Mouse (Mus musculus) megakaryocyte-erythroid progenitor cell, adult 5 weeks (primary cell): Measurements from ENCODE around the gene Mlf1. TPM values are rescaled to one million over a fixed set of nuclear protein-coding genes. Genes with fewer than 3 reads are reported as not detected.

Experiments
- polyA plus RNA-seq: library from polyadenylated mRNA; stranded (reverse); fragments of >175 nt; gene quantifications from 2 replicates; pipeline ENCODE4 v1.2.3, GENCODE M21; 2012

The Mlf1 gene
- polyA plus RNA-seq, result 0.26 and 0.30 TPM in 2 replicates

DNA sequence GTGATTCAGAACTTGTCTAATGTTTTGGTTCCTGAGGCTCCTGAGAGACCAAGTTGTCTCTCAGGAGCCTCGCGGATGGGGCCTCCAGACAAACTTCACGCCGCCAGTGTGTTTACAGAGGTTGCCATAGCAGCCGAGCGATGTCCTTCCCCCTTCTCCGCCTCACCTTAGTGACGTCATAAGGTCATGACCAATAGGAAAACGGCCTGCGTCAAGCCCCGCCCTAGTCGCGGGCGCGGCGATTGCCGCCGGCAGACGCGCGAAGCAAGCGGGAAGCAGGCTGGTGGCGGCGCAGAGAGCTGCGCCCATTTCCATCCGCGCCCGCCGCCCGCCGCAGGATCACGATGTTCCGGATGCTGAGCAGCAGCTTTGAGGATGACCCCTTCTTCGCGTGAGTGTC lies at the start of gene Mlf1:
Gene Mlf1 (plus strand): TSS at position 226 of the 400 bp plus-strand sequence.

DNA sequence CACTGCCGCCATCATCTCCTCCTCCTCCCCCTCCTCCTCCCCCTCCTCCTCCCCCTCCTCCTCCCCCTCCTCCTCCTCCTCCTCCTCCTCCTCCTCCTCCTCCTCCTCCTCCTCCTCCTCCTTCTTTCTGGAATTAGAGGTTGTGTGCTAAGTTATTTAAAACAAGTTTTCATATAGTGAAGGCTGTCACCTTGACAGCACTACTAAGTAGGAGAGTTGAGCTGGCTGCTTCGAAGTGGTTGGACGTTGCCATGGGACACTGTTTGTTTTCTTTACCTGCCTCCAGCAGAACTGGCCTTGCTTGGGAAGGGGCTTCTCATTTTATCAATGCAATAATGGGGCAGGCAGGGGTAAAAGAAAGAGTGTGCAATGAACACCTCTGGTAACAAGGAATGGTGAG lies 1.2 kb downstream of the Mlf1 start, which contains the start of gene Gm17402:
Gene Gm17402 (minus strand): TSS at position 101 of the 400 bp plus-strand sequence.

DNA sequence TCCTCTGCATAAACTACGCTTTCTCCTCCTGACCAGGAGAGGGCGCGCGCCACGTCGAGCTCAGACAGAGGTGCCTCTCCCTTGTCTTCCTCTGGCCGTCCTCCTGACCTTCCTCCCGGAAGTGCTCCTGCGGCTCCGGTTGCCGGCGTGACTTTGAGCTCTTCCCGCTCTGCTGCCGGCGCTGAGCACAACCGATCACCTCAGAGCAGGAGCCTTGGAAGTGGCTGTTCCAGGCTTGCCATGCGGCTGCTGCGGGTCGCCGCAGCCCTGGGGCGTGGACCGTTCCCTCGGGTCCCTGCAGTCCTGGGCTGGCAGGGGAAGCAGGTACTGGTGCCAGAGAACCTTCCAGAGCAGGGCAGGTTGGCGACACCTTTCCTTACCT lies 56.1 kb downstream of the Mlf1 start, which contains the start of gene Gfm1:
Gene Gfm1 (plus strand): TSS at position 98 of the 382 bp plus-strand sequence.

Other genes starting within 250 kb of the Mlf1 start
- not detected in 2 replicates for gene Gm17402, start 1.1 kb downstream of the Mlf1 start, polyA plus RNA-seq
- 6.5 and 8.5 TPM in 2 replicates for gene Gfm1, start 56.0 kb downstream of the Mlf1 start, polyA plus RNA-seq
- 36.9 and 39.8 TPM in 2 replicates for gene Lxn, start 89.8 kb downstream of the Mlf1 start, polyA plus RNA-seq
- gene Rarres1, start 141.4 kb downstream of the Mlf1 start, polyA plus RNA-seq, result 0.11 and 0.13 TPM in 2 replicates
- 27.1 and 34.3 TPM in 2 replicates for gene Mfsd1, start 208.6 kb downstream of the Mlf1 start, polyA plus RNA-seq